Mouse (Mus musculus): ENCODE data around the gene Apoc1.

DNA sequence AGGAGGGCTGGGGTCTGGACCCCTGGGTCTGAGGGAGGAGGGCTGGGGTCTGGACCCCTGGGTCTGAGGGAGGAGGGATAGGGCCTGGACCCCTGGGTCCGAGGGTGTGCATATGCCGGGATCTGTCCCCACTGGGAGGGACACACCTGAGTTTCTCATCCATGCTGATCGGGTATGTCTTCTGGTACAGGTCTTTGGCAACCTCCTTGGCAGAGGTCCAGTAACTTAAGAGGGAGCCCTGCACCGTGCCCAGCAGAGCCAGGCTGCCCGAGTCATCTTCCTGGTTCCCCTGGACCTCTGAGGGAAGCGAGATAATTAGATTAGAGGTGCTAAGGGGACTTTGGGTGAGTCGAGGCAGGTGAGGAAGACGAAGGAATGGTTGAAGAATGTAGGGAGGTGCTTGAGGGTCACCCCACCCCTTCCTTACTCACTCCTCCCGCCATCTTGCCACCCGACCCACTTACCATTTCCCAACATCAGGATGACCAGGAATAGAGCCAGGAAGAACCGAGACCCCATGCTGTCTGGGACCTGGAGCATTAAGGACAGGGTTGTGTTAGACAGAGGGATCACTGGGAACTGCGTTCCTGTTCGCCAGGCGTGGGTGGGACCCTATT, 19.3 kb downstream of the Apoc1 start:
- TF ChIP-seq CTCF (IDR thresholded peaks at IDR 0.05; ENCODE audit: extremely low read depth, insufficient read length, insufficient replicate concordance, low read depth, low read length) (no peak), POLR2A (IDR thresholded peaks at IDR 0.05; ENCODE audit: low read depth, low read length) (no peak)

Measured in small intestine, adult 2 months (tissue).